Mouse (Mus musculus) megakaryocyte, embryonic 14.5 days (primary cell): ENCODE data around the gene Prss57.

Source experiments
- FLI1 ChIP-seq: IDR thresholded peaks from 2 replicates; pipeline ENCODE4 v1.6.1; 2012; ENCODE audit warnings: low read length, inconsistent platforms, mixed read lengths
- GATA1 ChIP-seq: IDR thresholded peaks from 3 replicates; pipeline ENCODE4 v1.6.1; 2012; ENCODE audit warnings: mixed read lengths, low read length, inconsistent platforms, borderline replicate concordance

DNA sequence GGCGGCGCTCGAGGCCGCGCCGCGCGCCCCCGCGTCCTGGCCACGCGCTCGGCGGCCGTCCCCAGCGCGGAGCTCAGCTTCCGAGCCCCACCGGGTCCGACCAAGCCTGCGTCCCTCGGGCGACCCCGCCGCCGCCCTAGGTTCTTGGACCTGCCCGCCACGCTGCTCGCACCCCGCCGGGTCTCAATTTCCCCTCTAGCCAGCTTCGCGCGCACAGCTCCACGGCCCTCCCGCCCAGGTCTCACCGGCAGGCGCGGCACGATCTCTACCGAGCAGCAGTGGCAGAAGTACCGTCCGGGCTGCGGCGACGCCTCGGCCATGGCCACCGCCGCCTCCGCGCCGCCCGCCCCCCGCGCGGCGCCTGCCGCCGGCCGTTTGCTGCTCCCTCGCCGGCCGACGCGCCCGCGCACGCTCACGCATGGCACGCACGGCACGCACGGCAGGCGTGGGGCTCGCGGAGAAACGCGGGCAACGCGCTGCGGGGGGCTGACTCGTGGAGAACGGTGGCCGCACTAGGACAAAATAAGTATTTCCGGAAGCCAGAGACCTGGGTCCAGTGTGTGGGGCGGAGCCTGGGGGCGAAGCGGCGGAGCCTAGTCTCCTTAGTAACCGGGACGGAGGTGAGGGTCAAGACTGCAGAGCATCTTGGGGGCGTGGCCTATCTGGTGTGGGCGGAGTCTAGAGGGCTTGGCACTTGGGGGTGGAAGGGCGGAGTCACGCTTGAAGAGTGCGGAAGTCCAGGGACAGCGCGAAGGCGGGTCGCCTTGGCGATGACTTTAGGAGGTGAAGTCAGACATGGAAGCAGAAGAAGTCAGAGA is 24.0 kb downstream of the Prss57 start, which contains the start of gene Rnf126:
- TF ChIP-seq GATA1 (no peak), FLI1 (no peak)
